Mouse (Mus musculus): ENCODE measurements around the gene Slc20a1. TPM values are rescaled to one million over a fixed set of nuclear protein-coding genes. Genes with fewer than 3 reads are reported as not detected.
A peak's percentile ranks its signal among the peaks of the same experiment; 100 is the strongest.

Gene Slc20a1
- total RNA-seq, 2 experiments from 2014 or later: 10.5 to 23.9 TPM

DNA sequence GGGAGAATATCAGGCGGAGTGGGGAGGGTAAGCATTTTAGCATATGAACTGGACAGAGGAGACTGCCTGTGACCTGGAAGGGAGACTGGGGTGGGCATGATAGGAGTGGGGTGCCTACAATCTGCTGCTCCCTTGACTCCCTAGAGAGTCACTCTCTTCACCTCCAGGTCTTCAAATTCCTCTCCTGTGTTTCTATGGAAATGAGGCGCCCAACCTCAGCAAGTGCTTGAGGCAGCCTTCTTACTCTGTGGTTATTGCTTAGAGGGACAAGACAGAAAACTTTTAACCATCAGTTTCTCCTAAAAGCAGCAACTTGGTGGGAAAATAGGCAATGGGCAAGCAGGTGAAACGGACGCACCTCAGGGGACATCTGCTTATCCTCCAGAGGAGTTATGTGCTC is 38.0 kb downstream of the Slc20a1 start:
- DNase-seq: no peak
- H3K27ac ChIP-seq: no peak overlapping the region
- intact Hi-C loops (cut with DNase I): no loop called here
- no peak for TF ChIP-seq CTCF (IDR thresholded peaks at IDR 0.05)
- H3K4me3 ChIP-seq: no peak overlapping the region

DNA sequence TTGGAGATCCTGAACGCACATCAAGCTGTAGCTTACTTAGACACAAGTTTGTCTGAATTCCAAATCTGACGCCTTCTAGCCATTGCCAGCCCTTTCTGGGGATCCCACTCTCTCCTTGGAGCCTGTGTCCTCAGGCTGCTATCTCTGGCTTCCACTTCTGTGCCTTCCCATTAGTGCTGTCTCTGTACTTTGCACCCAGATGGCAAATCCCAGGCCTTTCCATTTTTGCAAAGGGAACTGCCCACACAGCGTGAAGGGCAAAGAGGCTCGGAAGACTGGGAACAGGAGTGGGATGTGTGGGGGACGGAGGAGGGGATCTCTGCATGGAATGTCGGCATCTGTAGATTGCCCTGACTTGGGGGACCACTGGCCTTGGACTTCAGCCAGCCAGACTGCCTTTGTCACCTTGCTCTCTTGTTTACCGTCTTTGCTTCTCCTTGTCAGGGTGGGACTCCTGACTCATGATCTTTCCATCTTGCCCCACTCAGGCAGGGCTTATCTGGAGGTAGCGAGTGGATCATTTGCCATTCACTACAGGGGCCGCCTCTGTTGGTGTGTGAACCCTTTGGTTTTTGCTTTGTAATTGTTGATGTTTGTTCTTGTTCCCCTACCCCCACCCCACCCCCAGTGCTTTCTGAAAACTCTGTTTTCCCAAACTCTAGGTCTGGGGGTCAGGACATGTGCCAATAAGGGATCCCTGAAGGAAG is 42.3 kb downstream of the Slc20a1 start:
- TF ChIP-seq CTCF (IDR thresholded peaks at IDR 0.05): no peak
- no peak for DNase-seq
- H3K27ac ChIP-seq: no peak overlapping the region
- intact Hi-C loops (cut with DNase I): loop anchor here (5.0 kb wide), 1 partner anchor 44 kb away; the partner anchor contains the start of gene Slc20a1
- no peak overlapping the region for H3K4me3 ChIP-seq

DNA sequence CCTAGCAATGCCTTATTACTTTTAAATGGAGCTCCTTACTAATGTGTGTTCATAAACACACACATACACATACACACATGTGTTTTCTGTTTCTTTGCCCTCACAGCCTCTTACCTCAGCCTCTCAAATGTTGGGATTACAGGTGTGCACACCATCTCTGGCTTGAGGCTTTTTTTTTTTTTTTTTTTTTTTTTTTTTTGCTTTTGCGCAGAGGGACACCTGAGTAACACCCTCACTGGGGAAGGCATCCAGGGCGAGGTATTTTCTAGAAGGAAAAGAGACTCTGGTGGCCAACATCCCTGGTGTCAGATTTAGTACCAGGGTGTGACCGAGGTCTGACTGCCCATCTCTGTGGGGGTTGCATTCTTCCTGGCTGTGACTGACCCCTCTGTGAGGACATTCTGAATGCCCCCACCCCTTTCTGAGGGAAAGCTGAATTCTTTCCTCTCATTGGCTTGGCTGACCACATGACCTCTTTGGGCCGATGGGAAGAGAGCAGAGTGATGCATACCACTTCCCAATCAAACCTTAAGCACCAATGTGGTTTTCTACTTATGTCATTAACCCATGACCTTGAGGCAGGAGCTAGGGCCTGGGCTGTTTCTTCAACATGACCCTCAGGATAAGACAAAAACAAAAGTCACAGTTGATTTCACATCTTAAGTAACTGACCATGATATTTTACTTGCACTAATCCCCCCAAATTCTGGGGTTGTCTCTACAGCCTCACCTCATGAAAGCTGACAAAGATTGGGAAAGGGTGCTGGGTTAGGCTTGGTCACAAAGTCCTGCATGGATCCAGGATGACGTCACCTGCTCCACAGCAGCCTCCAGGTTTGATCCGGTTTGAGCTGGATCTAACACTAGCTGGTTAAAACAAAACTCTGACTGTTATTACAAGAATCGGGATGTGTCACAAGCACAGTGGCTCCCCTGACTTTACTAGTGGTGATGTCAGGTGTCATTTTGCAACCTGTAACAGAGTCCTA is 43.6 kb downstream of the Slc20a1 start:
- intact Hi-C loops (cut with DNase I): loop anchor here (5.0 kb wide), 1 partner anchor 45 kb away; the partner anchor contains the start of gene Slc20a1
- no peak for DNase-seq
- no peak overlapping the region for H3K27ac ChIP-seq
- H3K4me3 ChIP-seq: no peak overlapping the region
- TF ChIP-seq CTCF (IDR thresholded peaks at IDR 0.05): no peak

DNA sequence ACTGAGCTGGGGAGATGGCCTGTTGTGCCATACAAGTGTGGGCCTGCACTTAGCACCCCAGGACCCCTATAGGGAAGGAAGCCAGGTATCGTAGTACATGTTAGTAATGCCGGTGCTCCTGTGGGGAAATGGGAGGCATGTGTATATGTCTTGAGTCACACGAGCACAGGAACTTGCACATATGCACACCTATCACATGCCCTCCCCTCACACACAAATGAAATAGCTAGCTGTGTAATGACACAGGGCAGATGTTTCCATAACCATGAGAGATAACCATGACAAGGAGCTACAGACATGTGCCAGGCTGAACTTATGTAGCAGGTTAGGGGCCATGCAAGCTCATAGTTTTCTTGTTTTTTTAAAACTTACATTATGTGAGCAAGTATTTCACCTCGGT is 44.4 kb downstream of the Slc20a1 start:
- TF ChIP-seq CTCF (IDR thresholded peaks at IDR 0.05): no peak
- Histone ChIP-seq H3K4me3 (no peak overlapping the region), H3K27ac (no peak overlapping the region)
- intact Hi-C loops (cut with DNase I): loop anchor here (5.0 kb wide), 1 partner anchor 46 kb away; the partner anchor contains the start of gene Slc20a1
- DNase-seq: no peak

DNA sequence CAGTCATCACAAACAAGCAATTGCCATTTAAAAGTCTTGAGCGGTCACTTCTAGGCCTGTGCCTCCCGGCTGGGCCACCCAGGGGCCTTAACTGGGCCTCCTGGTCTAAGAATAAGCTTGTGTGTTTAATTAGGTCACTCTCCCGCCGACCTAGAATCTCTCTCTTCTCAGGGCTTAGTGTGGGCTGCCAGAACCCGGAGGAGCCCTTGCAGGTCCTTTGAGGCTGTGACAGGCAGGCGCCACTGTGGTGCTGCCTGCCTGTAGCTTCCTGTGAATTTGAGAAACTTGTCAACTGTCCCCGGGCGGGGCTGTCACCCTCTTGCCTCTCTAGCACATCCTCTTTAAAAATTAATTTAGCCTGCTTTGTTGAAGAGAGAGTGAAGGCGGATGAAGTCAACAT is 45.2 kb downstream of the Slc20a1 start:
- H3K4me3 ChIP-seq: no peak overlapping the region
- H3K27ac ChIP-seq: peak overlapping the region; percentile 49
- no peak for TF ChIP-seq CTCF (IDR thresholded peaks at IDR 0.05)
- intact Hi-C loops (cut with DNase I): loop anchor here (5.0 kb wide), 1 partner anchor 46 kb away; the partner anchor contains the start of gene Slc20a1
- DNase-seq: peak; percentile 50

DNA sequence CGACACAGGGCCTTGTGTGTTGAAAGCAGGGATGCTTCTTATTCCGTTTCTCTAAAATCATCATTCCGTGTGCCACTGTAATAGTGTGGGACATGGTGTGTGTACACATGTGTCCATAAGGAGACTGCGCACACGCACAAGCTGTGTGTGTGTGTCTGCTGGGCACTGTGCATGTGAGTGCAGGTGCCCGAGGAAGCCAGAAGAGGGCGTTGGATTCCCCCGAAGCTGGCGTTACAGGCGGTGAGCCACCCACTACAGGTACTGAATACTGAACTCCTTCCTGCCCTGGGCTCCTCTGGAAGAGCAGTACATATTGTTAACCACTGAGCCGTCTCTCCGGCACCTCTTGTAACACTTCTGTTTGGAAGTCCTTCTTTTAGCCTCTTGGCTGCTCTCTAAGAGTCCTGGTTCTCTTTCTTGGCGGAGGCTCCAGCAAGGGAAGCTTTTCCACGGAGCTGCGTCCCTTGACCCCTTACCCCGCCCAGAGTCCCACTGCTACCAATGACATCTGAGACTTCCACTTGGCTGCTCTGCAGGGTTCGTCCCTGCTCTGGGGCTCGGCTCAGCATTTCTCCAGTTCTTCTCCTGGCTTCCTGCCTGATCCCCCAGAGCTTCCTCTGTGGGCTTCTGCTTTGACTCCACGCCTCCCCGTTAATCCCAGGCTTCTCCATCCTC is 46.0 kb downstream of the Slc20a1 start:
- DNase-seq: peak; percentile 45
- peak overlapping the region; percentile 7; the same call in 1 of the 2 replicates for H3K4me3 ChIP-seq
- intact Hi-C loops (cut with DNase I): loop anchor here (5.0 kb wide), 1 partner anchor 47 kb away; the partner anchor contains the start of gene Slc20a1
- TF ChIP-seq CTCF (IDR thresholded peaks at IDR 0.05): no peak; the same call in 1 of the 2 replicates
- H3K27ac ChIP-seq: peak overlapping the region; percentile 49; the same call in 1 of the 2 replicates

DNA sequence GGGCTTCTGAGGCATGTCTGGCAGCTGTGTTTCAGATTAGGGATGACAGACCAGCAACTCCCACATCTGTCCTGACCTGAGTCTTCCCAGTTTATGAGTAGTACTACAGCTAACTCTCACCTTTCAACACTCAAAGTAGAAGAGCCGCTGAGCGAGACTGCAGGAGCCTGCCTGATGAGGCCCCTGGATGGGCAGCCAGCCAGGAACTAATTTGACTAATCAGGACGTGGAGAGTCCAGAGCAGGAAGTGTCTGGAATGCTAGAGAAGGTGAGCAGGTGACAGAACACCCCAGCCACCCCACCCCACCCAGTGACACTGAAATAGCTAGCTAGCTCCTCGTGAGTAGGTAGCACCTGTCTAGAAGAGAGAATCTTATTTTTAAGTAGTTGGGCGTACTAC is 47.1 kb downstream of the Slc20a1 start:
- no peak for DNase-seq
- no peak overlapping the region for H3K27ac ChIP-seq
- H3K4me3 ChIP-seq: no peak overlapping the region
- intact Hi-C loops (cut with DNase I): no loop called here
- no peak for TF ChIP-seq CTCF (IDR thresholded peaks at IDR 0.05)

DNA sequence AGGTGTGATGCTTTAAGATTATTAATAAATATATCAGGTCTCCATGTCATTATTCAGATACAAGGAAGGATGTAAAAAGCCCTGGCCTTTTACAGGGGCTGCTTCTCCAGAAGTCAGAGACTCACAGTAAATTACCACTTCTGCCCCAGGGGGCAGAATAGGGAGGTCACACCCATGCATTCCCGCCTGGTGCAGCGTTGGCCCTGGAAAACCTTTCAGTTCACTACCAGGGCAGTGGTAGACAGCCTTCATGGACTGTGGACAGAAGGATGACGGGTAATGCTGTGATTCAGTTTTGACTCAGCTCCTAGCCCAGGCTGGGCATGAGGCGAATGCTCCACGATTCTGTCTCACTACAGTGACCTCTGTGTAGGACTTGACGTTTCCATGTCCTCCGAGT is 47.9 kb downstream of the Slc20a1 start:
- no peak overlapping the region for H3K27ac ChIP-seq
- DNase-seq: no peak
- intact Hi-C loops (cut with DNase I): no loop called here
- TF ChIP-seq CTCF (IDR thresholded peaks at IDR 0.05): no peak
- no peak overlapping the region for H3K4me3 ChIP-seq

DNA sequence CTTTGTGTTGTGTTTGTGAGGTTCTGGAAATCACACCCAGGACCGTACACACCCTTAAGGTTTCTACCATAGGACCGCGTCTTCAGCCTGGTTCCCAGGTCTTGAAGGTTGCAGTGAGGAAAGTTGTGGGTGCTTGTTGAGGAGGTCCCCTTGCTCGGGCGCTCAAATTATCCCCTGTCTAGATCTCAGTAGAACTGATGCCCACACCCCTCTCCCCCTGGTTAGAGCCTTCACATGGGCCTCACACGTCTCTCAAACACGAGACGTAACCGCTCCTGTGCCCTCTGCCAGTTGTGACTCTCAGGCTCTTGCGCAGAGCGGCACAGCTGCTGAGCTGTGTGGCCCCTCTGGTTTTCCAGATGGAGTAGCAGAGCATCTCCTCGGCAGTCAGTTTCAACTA is 48.4 kb downstream of the Slc20a1 start:
- intact Hi-C loops (cut with DNase I): no loop called here
- TF ChIP-seq CTCF (IDR thresholded peaks at IDR 0.05): no peak
- H3K4me3 ChIP-seq: no peak overlapping the region
- no peak overlapping the region for H3K27ac ChIP-seq
- no peak for DNase-seq

DNA sequence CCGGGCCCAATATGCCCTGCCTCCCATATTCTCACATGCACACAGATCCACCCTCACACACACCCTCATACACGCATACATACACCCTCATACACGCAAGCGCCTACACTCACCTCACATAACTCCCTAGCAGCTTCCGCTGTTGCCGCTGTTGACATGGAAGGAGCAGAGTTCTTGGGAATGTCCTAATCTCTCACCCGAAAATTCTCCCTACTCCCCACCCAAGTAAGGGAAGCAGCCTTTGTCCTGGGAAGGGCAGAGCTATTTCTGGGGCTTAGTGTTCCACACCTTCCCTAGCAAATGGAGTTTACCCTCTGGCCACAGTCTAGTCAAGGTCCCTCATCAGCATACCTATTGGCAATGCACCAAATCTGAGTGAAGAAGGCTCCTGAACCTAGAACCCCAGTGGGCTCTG is 49.1 kb downstream of the Slc20a1 start:
- DNase-seq: no peak
- H3K27ac ChIP-seq: no peak overlapping the region
- no peak overlapping the region for H3K4me3 ChIP-seq
- intact Hi-C loops (cut with DNase I): no loop called here
- no peak for TF ChIP-seq CTCF (IDR thresholded peaks at IDR 0.05)

DNA sequence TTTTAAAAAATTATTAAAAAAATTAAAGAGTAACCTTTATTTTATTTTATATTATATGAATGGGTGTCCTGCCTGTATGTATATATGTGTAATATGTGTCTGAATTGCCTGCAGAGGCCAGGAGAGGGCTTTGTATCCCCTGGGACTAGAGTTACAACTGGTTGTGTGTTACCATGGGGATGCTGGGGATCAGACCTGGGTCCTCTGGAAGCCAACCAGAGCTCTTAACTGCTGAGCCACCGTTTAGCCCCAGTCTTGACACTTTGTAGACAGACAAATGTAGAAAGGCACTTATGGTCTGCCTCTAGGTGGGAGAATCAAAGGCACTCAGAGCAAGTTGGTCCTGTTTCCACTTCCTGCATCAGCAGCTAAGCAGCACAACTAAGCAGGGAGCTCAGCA is 50.8 kb downstream of the Slc20a1 start:
- DNase-seq: no peak
- no peak overlapping the region for H3K4me3 ChIP-seq
- intact Hi-C loops (cut with DNase I): no loop called here
- no peak overlapping the region for H3K27ac ChIP-seq
- no peak for TF ChIP-seq CTCF (IDR thresholded peaks at IDR 0.05)

Measured in gastrocnemius, adult 2 months (tissue).